Mouse (Mus musculus) heart, postnatal 4 days (tissue): ENCODE data around the gene Cdkl5. TPM values are rescaled to one million over a fixed set of nuclear protein-coding genes. Genes with fewer than 3 reads are reported as not detected.

Source experiments
- DNase-seq: peaks from one replicate; pipeline ENCODE4 v3.0.0; 2021
- total RNA-seq, 2 experiments: library from RNA; stranded (reverse); gene quantifications; 2 replicates each; pipeline ENCODE4 v1.2.3; 2021

The Cdkl5 gene
- total RNA-seq = 1 to 10 TPM; 8.1 to 8.5 TPM

GRCm38 (mm10) chrX:160994543-160995121, at the start of gene Cdkl5:
Gene Cdkl5 (minus strand): TSS chrX:160994704.
- peak; percentile 95 for DNase-seq

- peak; percentile 48 for DNase-seq
Observed at GRCm38 (mm10) chrX:161033235-161033803, 38.8 kb upstream of the Cdkl5 start.

- DNase-seq = no peak
Observed at GRCm38 (mm10) chrX:161032423-161032822, 37.9 kb upstream of the Cdkl5 start.

- DNase-seq = no peak
Observed at GRCm38 (mm10) chrX:161030233-161030632, 35.7 kb upstream of the Cdkl5 start.

GRCm38 (mm10) chrX:161024475-161024874, 30.0 kb upstream of the Cdkl5 start:
- DNase-seq = no peak

GRCm38 (mm10) chrX:161021548-161021947, 27.0 kb upstream of the Cdkl5 start:
- no peak for DNase-seq

- no peak for DNase-seq
Observed at GRCm38 (mm10) chrX:161018179-161018578, 23.7 kb upstream of the Cdkl5 start.

- DNase-seq = no peak
Observed at GRCm38 (mm10) chrX:161006272-161006671, 11.8 kb upstream of the Cdkl5 start.

GRCm38 (mm10) chrX:160996051-160996450, 1.5 kb upstream of the Cdkl5 start:
- DNase-seq = no peak

- DNase-seq = peak; percentile 43
Observed at GRCm38 (mm10) chrX:160995131-160995667, 695 bp upstream of the Cdkl5 start.

GRCm38 (mm10) chrX:160993749-160994539, 560 bp downstream of the Cdkl5 start:
- DNase-seq = no peak

GRCm38 (mm10) chrX:160992703-160993102, 1.8 kb downstream of the Cdkl5 start:
- no peak for DNase-seq

- no peak for DNase-seq
Observed at GRCm38 (mm10) chrX:160990276-160990675, 4.2 kb downstream of the Cdkl5 start.

- DNase-seq = no peak
Observed at GRCm38 (mm10) chrX:160977919-160978318, 16.6 kb downstream of the Cdkl5 start.

- no peak for DNase-seq
Observed at GRCm38 (mm10) chrX:160971991-160972545, 22.4 kb downstream of the Cdkl5 start.

GRCm38 (mm10) chrX:160958593-160959131, 35.8 kb downstream of the Cdkl5 start:
- no peak for DNase-seq

GRCm38 (mm10) chrX:160949583-160949982, 44.9 kb downstream of the Cdkl5 start:
- DNase-seq = no peak

GRCm38 (mm10) chrX:160944722-160945121, 49.8 kb downstream of the Cdkl5 start:
- no peak for DNase-seq

- peak; percentile 26 for DNase-seq
Observed at GRCm38 (mm10) chrX:160935541-160935940, 59.0 kb downstream of the Cdkl5 start.

- no peak for DNase-seq
Observed at GRCm38 (mm10) chrX:160930656-160931055, 63.8 kb downstream of the Cdkl5 start.

GRCm38 (mm10) chrX:160928870-160929269, 65.6 kb downstream of the Cdkl5 start:
- DNase-seq = no peak

GRCm38 (mm10) chrX:160919022-160919637, 75.4 kb downstream of the Cdkl5 start:
- no peak for DNase-seq
